Mouse (Mus musculus): ENCODE data around the gene Plekhg3.

GRCm38 (mm10) chr12:76524915-76525314, 5.8 kb upstream of the Plekhg3 start:
- no peak for TF ChIP-seq REST (IDR thresholded peaks at IDR 0.05; ENCODE audit: insufficient read depth, insufficient read length)
- no peak for TF ChIP-seq CEBPB (IDR thresholded peaks at IDR 0.05; ENCODE audit: insufficient read depth, poor library complexity, severe bottlenecking)
